Mouse (Mus musculus): ENCODE measurements around the gene Zfp598.

DNA sequence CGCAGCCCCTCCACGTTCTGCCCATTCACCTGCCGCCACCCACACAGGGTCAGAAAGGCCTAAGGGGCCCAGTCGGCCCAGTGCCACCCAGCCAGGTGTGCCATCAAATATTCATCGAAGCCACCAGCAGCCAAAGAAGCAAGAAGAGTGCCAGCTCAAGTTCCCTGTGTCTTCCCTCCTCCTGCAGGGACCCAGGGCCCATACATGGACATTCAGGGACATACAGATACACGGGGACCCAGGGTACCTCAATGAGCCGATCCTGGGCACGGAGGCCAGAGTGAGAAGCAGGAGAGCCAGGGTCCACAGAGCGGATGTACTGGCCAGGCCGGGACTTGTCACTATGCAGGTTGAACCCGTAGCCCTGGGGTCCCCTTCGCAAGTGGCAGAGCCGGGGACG, 27.5 kb upstream of the Zfp598 start:
- TF ChIP-seq POLR2A (IDR thresholded peaks at IDR 0.05; ENCODE audit: insufficient read depth, low read depth, low read length) (no peak), CTCF (IDR thresholded peaks at IDR 0.05; ENCODE audit: insufficient read depth, low read depth, low read length) (no peak)

All from olfactory bulb, adult 2 months (tissue).